Mouse (Mus musculus): ENCODE results near the gene Ccdc170.

Gene Ccdc170

GRCm38 (mm10) chr10:4520394-4521102 lies 38.2 kb downstream of the Ccdc170 start:
- in situ Hi-C loops (cut with MboI, MseI), result no loop called here

- in situ Hi-C loops (cut with MboI, MseI), result no loop called here
These were observed 39.8 kb downstream of the Ccdc170 start for GRCm38 (mm10) chr10:4522116-4522515.

- in situ Hi-C loops (cut with MboI, MseI), result no loop called here
These were observed 40.8 kb downstream of the Ccdc170 start for GRCm38 (mm10) chr10:4523078-4523477.

- in situ Hi-C loops (cut with MboI, MseI), result no loop called here
These were observed 45.7 kb downstream of the Ccdc170 start for GRCm38 (mm10) chr10:4528043-4528442.

- in situ Hi-C loops (cut with MboI, MseI), result no loop called here
These were observed 48.4 kb downstream of the Ccdc170 start for GRCm38 (mm10) chr10:4530638-4531235.

GRCm38 (mm10) chr10:4531933-4532332 lies 49.6 kb downstream of the Ccdc170 start:
- in situ Hi-C loops (cut with MboI, MseI), result no loop called here

GRCm38 (mm10) chr10:4532731-4533130 lies 50.4 kb downstream of the Ccdc170 start:
- in situ Hi-C loops (cut with MboI, MseI), result no loop called here

GRCm38 (mm10) chr10:4533873-4534272 lies 51.6 kb downstream of the Ccdc170 start:
- in situ Hi-C loops (cut with MboI, MseI), result no loop called here

- in situ Hi-C loops (cut with MboI, MseI), result loop anchor here (10.0 kb wide), 1 partner anchor 361 kb away; no protein-coding TSS in a partner anchor
These were observed 63.2 kb downstream of the Ccdc170 start for GRCm38 (mm10) chr10:4545550-4545949.

GRCm38 (mm10) chr10:4553442-4554119 lies 71.3 kb downstream of the Ccdc170 start:
- in situ Hi-C loops (cut with MboI, MseI), result no loop called here

- in situ Hi-C loops (cut with MboI, MseI), result no loop called here
These were observed 74.6 kb downstream of the Ccdc170 start for GRCm38 (mm10) chr10:4556842-4557377.

- in situ Hi-C loops (cut with MboI, MseI), result no loop called here
These were observed 76.8 kb downstream of the Ccdc170 start for GRCm38 (mm10) chr10:4559132-4559531.

- in situ Hi-C loops (cut with MboI, MseI), result no loop called here
These were observed 82.8 kb downstream of the Ccdc170 start for GRCm38 (mm10) chr10:4565148-4565547.

GRCm38 (mm10) chr10:4570778-4571177 lies 88.5 kb downstream of the Ccdc170 start:
- in situ Hi-C loops (cut with MboI, MseI), result no loop called here

GRCm38 (mm10) chr10:4571304-4571703 lies 89.0 kb downstream of the Ccdc170 start:
- in situ Hi-C loops (cut with MboI, MseI), result no loop called here

- in situ Hi-C loops (cut with MboI, MseI), result no loop called here
These were observed 99.6 kb downstream of the Ccdc170 start for GRCm38 (mm10) chr10:4581905-4582304.

- in situ Hi-C loops (cut with MboI, MseI), result no loop called here
These were observed 104.4 kb downstream of the Ccdc170 start for GRCm38 (mm10) chr10:4586691-4587090.

GRCm38 (mm10) chr10:4589576-4589975 lies 107.3 kb downstream of the Ccdc170 start:
- in situ Hi-C loops (cut with MboI, MseI), result no loop called here

GRCm38 (mm10) chr10:4590956-4591355 lies 108.7 kb downstream of the Ccdc170 start:
- in situ Hi-C loops (cut with MboI, MseI), result no loop called here

GRCm38 (mm10) chr10:4593828-4594227 lies 111.5 kb downstream of the Ccdc170 start:
- in situ Hi-C loops (cut with MboI, MseI), result no loop called here

GRCm38 (mm10) chr10:4597211-4597610 lies 114.9 kb downstream of the Ccdc170 start:
- in situ Hi-C loops (cut with MboI, MseI), result no loop called here

- in situ Hi-C loops (cut with MboI, MseI), result no loop called here
These were observed 116.0 kb downstream of the Ccdc170 start for GRCm38 (mm10) chr10:4598244-4598842.

Data from T-helper 2 cell (primary cell).